Mouse (Mus musculus): ENCODE measurements around the gene Pdhx. TPM values are rescaled to one million over a fixed set of nuclear protein-coding genes. Genes with fewer than 3 reads are reported as not detected.
A peak's percentile ranks its signal among the peaks of the same experiment; 100 is the strongest.

The Pdhx gene
- 46.9 and 47.6 TPM in 2 replicates for polyA plus RNA-seq (2012; rRNA removed)

- TF ChIP-seq POLR2A (IDR thresholded peaks at IDR 0.05; ENCODE audit: borderline replicate concordance, extremely low read depth, insufficient read depth, insufficient read length, poor library complexity, severe bottlenecking): peak; percentile 85; the same call in 1 of the 2 replicates
- TF ChIP-seq CTCF (IDR thresholded peaks at IDR 0.05; ENCODE audit: borderline replicate concordance, extremely low read depth, insufficient read depth, insufficient read length): no peak
Observed at GRCm38 (mm10) chr2:103073219-103073982, at the start of gene Pdhx, which contains the start of gene Apip. TSS of gene Pdhx (minus strand) at chr2:103073513. TSS of gene Apip (plus strand) at chr2:103073675.

GRCm38 (mm10) chr2:103119197-103119854 lies 46.0 kb upstream of the Pdhx start:
- DNase-seq (ENCODE audit: low read depth): peak; percentile 59
- TF ChIP-seq POLR2A (IDR thresholded peaks at IDR 0.05; ENCODE audit: borderline replicate concordance, extremely low read depth, insufficient read depth, insufficient read length, poor library complexity, severe bottlenecking) (no peak), CTCF (IDR thresholded peaks at IDR 0.05; ENCODE audit: borderline replicate concordance, extremely low read depth, insufficient read depth, insufficient read length) (no peak)

More at GRCm38 (mm10) chr2:103073219-103073982, at the start of gene Pdhx, which contains the start of gene Apip:
- DNase-seq (ENCODE audit: low read depth): peak; percentile 100

- TF ChIP-seq POLR2A (IDR thresholded peaks at IDR 0.05; ENCODE audit: borderline replicate concordance, extremely low read depth, insufficient read depth, insufficient read length, poor library complexity, severe bottlenecking) (no peak), CTCF (IDR thresholded peaks at IDR 0.05; ENCODE audit: borderline replicate concordance, extremely low read depth, insufficient read depth, insufficient read length) (no peak)
- DNase-seq (ENCODE audit: low read depth): peak; percentile 78
Observed at GRCm38 (mm10) chr2:103118324-103119196, 45.2 kb upstream of the Pdhx start.

DNA sequence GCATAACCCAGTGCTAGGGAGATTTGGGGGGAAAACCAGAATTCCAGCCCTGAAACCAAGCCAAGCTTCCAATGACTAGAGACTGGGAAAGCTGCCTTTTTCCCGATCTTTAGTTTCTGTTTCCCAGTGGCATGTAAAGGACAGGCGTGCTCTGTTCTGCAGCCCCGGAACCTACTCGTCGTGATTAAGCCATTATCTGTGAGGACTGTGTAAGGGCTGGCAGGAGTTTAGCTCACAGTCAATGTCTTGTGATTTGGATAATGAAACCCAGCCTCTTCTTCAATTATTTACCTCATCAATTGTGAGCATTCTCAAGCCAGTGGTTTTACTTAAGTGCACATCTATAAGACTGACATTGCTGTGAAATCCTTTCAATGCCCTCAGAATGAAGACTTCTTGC lies 43.9 kb upstream of the Pdhx start:
- TF ChIP-seq CTCF (IDR thresholded peaks at IDR 0.05; ENCODE audit: borderline replicate concordance, extremely low read depth, insufficient read depth, insufficient read length) (no peak), POLR2A (IDR thresholded peaks at IDR 0.05; ENCODE audit: borderline replicate concordance, extremely low read depth, insufficient read depth, insufficient read length, poor library complexity, severe bottlenecking) (no peak)
- DNase-seq (ENCODE audit: low read depth): peak; percentile 31

DNA sequence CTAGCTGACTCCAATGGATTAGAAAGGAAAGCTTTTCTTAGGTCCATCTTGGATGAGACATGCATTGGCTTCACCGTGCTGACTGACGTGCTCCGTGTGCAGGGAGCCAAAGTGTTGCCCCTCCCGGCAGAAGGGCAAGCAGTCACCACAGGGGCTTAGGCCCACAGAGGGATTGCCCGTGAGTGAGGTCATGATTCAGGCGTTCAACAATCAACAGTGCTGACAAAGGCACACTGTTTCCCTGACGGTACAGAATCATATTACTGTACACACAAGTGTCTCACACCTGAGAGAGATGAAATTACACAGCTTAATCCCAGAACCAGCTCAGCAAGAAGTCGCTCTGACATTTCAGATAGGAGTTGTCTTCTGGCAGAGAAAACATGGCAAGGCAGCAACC lies 38.4 kb upstream of the Pdhx start:
- DNase-seq (ENCODE audit: low read depth): no peak
- TF ChIP-seq CTCF (IDR thresholded peaks at IDR 0.05; ENCODE audit: borderline replicate concordance, extremely low read depth, insufficient read depth, insufficient read length) (no peak), POLR2A (IDR thresholded peaks at IDR 0.05; ENCODE audit: borderline replicate concordance, extremely low read depth, insufficient read depth, insufficient read length, poor library complexity, severe bottlenecking) (no peak)

- TF ChIP-seq CTCF (IDR thresholded peaks at IDR 0.05; ENCODE audit: borderline replicate concordance, extremely low read depth, insufficient read depth, insufficient read length) (no peak), POLR2A (IDR thresholded peaks at IDR 0.05; ENCODE audit: borderline replicate concordance, extremely low read depth, insufficient read depth, insufficient read length, poor library complexity, severe bottlenecking) (no peak)
Observed at GRCm38 (mm10) chr2:103106172-103106571, 32.9 kb upstream of the Pdhx start.

GRCm38 (mm10) chr2:103102595-103102994 lies 29.3 kb upstream of the Pdhx start:
- TF ChIP-seq POLR2A (IDR thresholded peaks at IDR 0.05; ENCODE audit: borderline replicate concordance, extremely low read depth, insufficient read depth, insufficient read length, poor library complexity, severe bottlenecking): no peak
- no peak for TF ChIP-seq CTCF (IDR thresholded peaks at IDR 0.05; ENCODE audit: borderline replicate concordance, extremely low read depth, insufficient read depth, insufficient read length)
- no peak for DNase-seq (ENCODE audit: low read depth)

More at GRCm38 (mm10) chr2:103106172-103106571, 32.9 kb upstream of the Pdhx start:
- DNase-seq (ENCODE audit: low read depth): no peak

- TF ChIP-seq POLR2A (IDR thresholded peaks at IDR 0.05; ENCODE audit: borderline replicate concordance, extremely low read depth, insufficient read depth, insufficient read length, poor library complexity, severe bottlenecking): no peak
- no peak for DNase-seq (ENCODE audit: low read depth)
Observed at GRCm38 (mm10) chr2:103089521-103089920, 16.2 kb upstream of the Pdhx start.

DNA sequence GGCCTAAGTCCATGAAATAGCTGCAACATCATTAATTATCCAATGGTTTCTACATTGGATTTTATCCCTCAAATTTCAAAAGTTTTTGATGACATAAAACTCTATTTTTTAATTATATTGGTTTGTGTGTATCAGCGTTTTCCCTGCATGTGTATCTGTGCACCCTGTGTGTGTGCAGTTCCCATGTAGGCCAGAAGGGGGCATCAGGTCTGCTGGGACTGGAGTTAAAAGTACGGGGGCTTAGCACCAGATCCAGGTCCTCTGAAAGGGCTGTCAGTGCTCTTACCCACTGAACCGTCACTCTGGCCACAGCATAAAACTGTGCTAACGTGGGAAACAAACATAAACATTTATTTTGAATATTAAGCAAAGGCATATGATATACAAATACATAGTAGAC lies 14.8 kb upstream of the Pdhx start:
- no peak for TF ChIP-seq POLR2A (IDR thresholded peaks at IDR 0.05; ENCODE audit: borderline replicate concordance, extremely low read depth, insufficient read depth, insufficient read length, poor library complexity, severe bottlenecking)
- TF ChIP-seq CTCF (IDR thresholded peaks at IDR 0.05; ENCODE audit: borderline replicate concordance, extremely low read depth, insufficient read depth, insufficient read length): peak; percentile 42; the same call in 1 of the 2 replicates
- DNase-seq (ENCODE audit: low read depth): no peak

DNA sequence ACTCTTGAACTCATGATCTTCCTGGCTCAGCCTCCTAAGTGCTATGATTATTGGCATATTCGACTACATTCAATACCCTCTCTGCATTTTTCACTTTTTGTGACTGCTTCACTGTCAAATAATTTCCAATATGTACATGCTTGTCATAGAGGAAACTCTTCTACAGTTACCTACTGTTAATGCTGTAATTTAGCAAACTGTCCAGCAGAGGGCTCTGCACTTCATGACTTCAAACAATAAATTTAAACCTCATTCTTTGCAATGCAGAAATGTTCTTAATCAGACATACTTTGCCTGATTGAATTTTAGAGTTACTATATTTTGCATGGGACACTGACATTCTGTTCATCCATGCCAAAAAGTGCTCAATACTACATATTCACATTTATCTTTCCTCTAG lies 13.1 kb upstream of the Pdhx start:
- DNase-seq (ENCODE audit: low read depth): peak; percentile 76
- TF ChIP-seq POLR2A (IDR thresholded peaks at IDR 0.05; ENCODE audit: borderline replicate concordance, extremely low read depth, insufficient read depth, insufficient read length, poor library complexity, severe bottlenecking) (no peak), CTCF (IDR thresholded peaks at IDR 0.05; ENCODE audit: borderline replicate concordance, extremely low read depth, insufficient read depth, insufficient read length) (no peak)

DNA sequence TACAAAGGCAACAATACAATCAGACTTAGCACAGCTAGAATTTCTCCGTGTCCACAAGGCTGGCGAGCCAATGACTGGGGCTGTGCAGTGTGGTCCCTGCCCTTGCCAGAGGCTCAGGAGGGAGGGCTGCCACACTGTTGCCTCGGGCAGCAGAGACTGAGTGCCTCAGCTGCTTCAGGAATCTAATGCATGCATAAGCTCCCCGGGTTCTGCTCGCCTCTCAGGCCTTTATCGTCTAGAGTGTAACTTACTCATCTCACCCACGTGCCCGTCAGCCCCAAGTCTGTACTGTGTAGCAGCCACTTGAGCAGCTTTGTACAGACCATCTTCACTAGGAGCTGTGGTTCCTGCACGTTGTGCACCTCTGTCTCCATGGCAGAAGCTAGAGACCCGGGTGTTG lies 12.3 kb upstream of the Pdhx start:
- TF ChIP-seq POLR2A (IDR thresholded peaks at IDR 0.05; ENCODE audit: borderline replicate concordance, extremely low read depth, insufficient read depth, insufficient read length, poor library complexity, severe bottlenecking): no peak
- no peak for TF ChIP-seq CTCF (IDR thresholded peaks at IDR 0.05; ENCODE audit: borderline replicate concordance, extremely low read depth, insufficient read depth, insufficient read length)
- no peak for DNase-seq (ENCODE audit: low read depth)
